Mouse (Mus musculus) ES-Bruce4 (cell line): ENCODE measurements at regions not wholly inside any gene's neighbourhood (a gene's known extent, or its start where the extent isn't known, plus 50 kb on each side); places are given as distances from the start of the nearest gene placed in this dataset.

ENCODE experiments used
- H3K27ac ChIP-seq: 2 replicates; pipeline ENCODE4 v1.5.1; 2012; ENCODE audit warnings: low read length, inconsistent platforms; ENCODE audit not compliant: insufficient read depth
- H3K27me3 ChIP-seq: 2 replicates; pipeline ENCODE4 v1.6.1; 2012; ENCODE audit warnings: mild to moderate bottlenecking, low read length, inconsistent platforms; ENCODE audit not compliant: control insufficient read depth, poor library complexity, insufficient read depth, severe bottlenecking
- H3K36me3 ChIP-seq: 2 replicates; pipeline ENCODE4 v1.6.1; 2012; ENCODE audit warnings: inconsistent platforms, mild to moderate bottlenecking, low read length, moderate library complexity; ENCODE audit not compliant: control insufficient read depth, poor library complexity, insufficient read depth, severe bottlenecking
- H3K4me1 ChIP-seq: one replicate; pipeline ENCODE4 v1.8.1; 2011; ENCODE audit warnings: low read length; ENCODE audit not compliant: control insufficient read depth, insufficient read depth
- H3K4me3 ChIP-seq: 2 replicates; pipeline ENCODE4 v1.5.1; 2011; ENCODE audit warnings: low read depth, mild to moderate bottlenecking, low read length
- H3K9ac ChIP-seq: 2 replicates; pipeline ENCODE4 v1.6.1; 2012; ENCODE audit warnings: low read depth, mild to moderate bottlenecking, inconsistent platforms; ENCODE audit not compliant: poor library complexity, severe bottlenecking
- H3K9me3 ChIP-seq: replicated peaks from 2 replicates; pipeline ENCODE4 v1.6.1; 2012; ENCODE audit warnings: mild to moderate bottlenecking, low read length, inconsistent platforms; ENCODE audit not compliant: control insufficient read depth, poor library complexity, insufficient read depth, severe bottlenecking
- CTCF ChIP-seq: IDR thresholded peaks from one replicate; pipeline ENCODE4 v1.8.1; 2011; ENCODE audit warnings: low read depth, low read length
- EP300 ChIP-seq: IDR thresholded peaks from 2 replicates; pipeline ENCODE4 v1.6.1; 2011; ENCODE audit warnings: low read depth, low read length; ENCODE audit not compliant: insufficient read depth
- POLR2A ChIP-seq: IDR thresholded peaks from one replicate; pipeline ENCODE4 v1.8.1; 2011; ENCODE audit warnings: low read length; ENCODE audit not compliant: insufficient read depth

- TF ChIP-seq EP300 = no peak
- TF ChIP-seq POLR2A = no peak
- no peak for TF ChIP-seq CTCF
- H3K4me3 ChIP-seq = no peak overlapping the region
- H3K9ac ChIP-seq = no peak overlapping the region
- H3K27me3 ChIP-seq = no peaks in the 10 kb centered on the region
- no peaks in the 10 kb centered on the region for H3K36me3 ChIP-seq
- H3K9me3 ChIP-seq = no peaks in the 10 kb centered on the region
- no peak overlapping the region for H3K27ac ChIP-seq
- no peaks in the 10 kb centered on the region for H3K4me1 ChIP-seq
These were observed 480.5 kb upstream of the Tnp1 start for GRCm38 (mm10) chr1:73495971-73496749.

DNA sequence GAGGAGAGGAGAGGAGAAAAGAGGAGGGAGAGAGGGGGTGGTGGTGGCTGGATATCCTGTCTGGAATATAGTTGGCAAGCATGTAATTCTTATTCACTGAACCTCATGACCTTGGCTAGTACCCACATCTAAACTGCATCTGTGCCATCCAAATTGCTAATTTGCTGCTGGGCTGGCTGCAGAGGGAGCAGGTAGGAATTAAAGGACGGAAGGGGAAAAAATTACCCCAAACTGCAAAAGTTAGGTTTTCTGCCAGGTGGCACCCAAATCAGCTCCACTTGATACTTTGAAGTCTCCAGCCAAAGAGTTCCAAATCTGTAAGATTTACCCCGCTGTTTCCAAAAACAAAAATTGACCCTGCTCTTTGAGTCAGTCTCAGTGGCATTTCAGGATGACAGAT lies 466.2 kb upstream of the Tnp1 start:
- TF ChIP-seq EP300 (no peak), POLR2A (no peak), CTCF (no peak)
- Histone ChIP-seq H3K36me3 (no peaks in the 10 kb centered on the region), H3K4me1 (no peaks in the 10 kb centered on the region), H3K27me3 (no peaks in the 10 kb centered on the region), H3K9ac (no peak overlapping the region), H3K27ac (no peak overlapping the region), H3K4me3 (no peak overlapping the region), H3K9me3 (no peaks in the 10 kb centered on the region; the same call in 1 of the 2 replicates)

GRCm38 (mm10) chr1:73479349-73479920 lies 463.7 kb upstream of the Tnp1 start:
- Histone ChIP-seq H3K4me3 (no peak overlapping the region), H3K27ac (no peak overlapping the region), H3K9ac (no peak overlapping the region), H3K36me3 (no peaks in the 10 kb centered on the region), H3K27me3 (no peaks in the 10 kb centered on the region), H3K4me1 (no peaks in the 10 kb centered on the region), H3K9me3 (no peaks in the 10 kb centered on the region; the same call in 1 of the 2 replicates)
- no peak for TF ChIP-seq EP300
- TF ChIP-seq POLR2A = no peak
- TF ChIP-seq CTCF = no peak

- Histone ChIP-seq H3K27ac (no peak overlapping the region), H3K4me1 (no peaks in the 10 kb centered on the region), H3K9me3 (no peaks in the 10 kb centered on the region), H3K36me3 (no peaks in the 10 kb centered on the region), H3K9ac (no peak overlapping the region), H3K27me3 (no peaks in the 10 kb centered on the region), H3K4me3 (no peak overlapping the region)
- TF ChIP-seq CTCF (no peak), EP300 (no peak), POLR2A (no peak)
These were observed 444.9 kb upstream of the Tnp1 start for GRCm38 (mm10) chr1:73460598-73460997.

- TF ChIP-seq EP300 = no peak
- TF ChIP-seq POLR2A = no peak
- TF ChIP-seq CTCF = no peak
- H3K9ac ChIP-seq = no peak overlapping the region
- H3K4me1 ChIP-seq = no peaks in the 10 kb centered on the region
- H3K27ac ChIP-seq = no peak overlapping the region
- H3K4me3 ChIP-seq = no peak overlapping the region
- H3K36me3 ChIP-seq = no peaks in the 10 kb centered on the region
- H3K9me3 ChIP-seq = no peaks in the 10 kb centered on the region
- no peaks in the 10 kb centered on the region for H3K27me3 ChIP-seq
These were observed 444.2 kb upstream of the Tnp1 start for GRCm38 (mm10) chr1:73459754-73460534.

GRCm38 (mm10) chr1:73457261-73457660 lies 441.6 kb upstream of the Tnp1 start:
- TF ChIP-seq POLR2A (no peak), EP300 (no peak), CTCF (no peak)
- H3K4me3 ChIP-seq = no peak overlapping the region
- H3K9me3 ChIP-seq = no peaks in the 10 kb centered on the region; the same call in 1 of the 2 replicates
- H3K27me3 ChIP-seq = no peaks in the 10 kb centered on the region
- no peak overlapping the region for H3K9ac ChIP-seq
- no peaks in the 10 kb centered on the region for H3K4me1 ChIP-seq
- no peaks in the 10 kb centered on the region for H3K36me3 ChIP-seq
- no peak overlapping the region for H3K27ac ChIP-seq
